Mouse (Mus musculus): Measurements from ENCODE around the gene Inhbb. TPM values are rescaled to one million over a fixed set of nuclear protein-coding genes. Genes with fewer than 3 reads are reported as not detected.

Inhbb gene
- total and polyA plus RNA-seq, 2 experiments from 2014 or later: 4.1 to 6.0 TPM

DNA sequence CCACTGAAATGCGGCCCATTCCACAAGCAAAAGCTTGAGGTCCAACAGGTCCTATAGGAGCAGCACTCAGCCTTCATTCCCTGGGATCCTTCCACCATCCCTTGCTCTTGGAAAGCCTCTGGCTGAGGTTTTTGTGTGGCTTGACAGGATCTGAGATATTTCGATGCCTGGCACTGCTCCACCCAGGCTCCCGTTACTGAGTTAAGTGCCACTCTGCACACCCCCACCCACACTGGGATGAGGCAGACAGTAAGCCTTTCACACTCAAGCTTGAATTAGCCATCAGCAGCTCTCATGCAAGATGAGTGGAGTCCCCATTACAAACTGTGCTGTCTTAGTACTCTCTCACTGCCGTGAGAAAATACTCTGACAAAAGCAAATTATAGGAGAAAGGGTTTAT is 41.4 kb downstream of the Inhbb start:
- no peak overlapping the region for H3K4me3 ChIP-seq (ENCODE audit: low read depth, low read length)
- H3K27me3 ChIP-seq (ENCODE audit: insufficient read depth, low read length): no peaks in the 10 kb centered on the region
- DNase-seq (no peak), ATAC-seq (no peak)
- WGBS: 52% methylated on average over 4 of the region's 4 CpGs
- no peak overlapping the region for H3K4me2 ChIP-seq (ENCODE audit: low read depth)
- no peak overlapping the region for H3K27ac ChIP-seq (ENCODE audit: low read depth, low read length)
- no peak for TF ChIP-seq CTCF (IDR thresholded peaks at IDR 0.05; ENCODE audit: low read depth)
- H3K9ac ChIP-seq: no peak overlapping the region
- no peaks in the 10 kb centered on the region for H3K36me3 ChIP-seq (ENCODE audit: insufficient read depth)
- no peaks in the 10 kb centered on the region for H3K4me1 ChIP-seq (ENCODE audit: insufficient read depth)
- H3K9me3 ChIP-seq (ENCODE audit: low read length): no peaks in the 10 kb centered on the region

GRCm38 (mm10) chr1:119375376-119375775 is 46.7 kb downstream of the Inhbb start:
- no peak for ATAC-seq
- no peak for TF ChIP-seq CTCF (IDR thresholded peaks at IDR 0.05; ENCODE audit: low read depth)
- H3K27me3 ChIP-seq (ENCODE audit: insufficient read depth, low read length): no peaks in the 10 kb centered on the region
- DNase-seq: no peak
- H3K9ac ChIP-seq: no peak overlapping the region
- no peak overlapping the region for H3K4me3 ChIP-seq (ENCODE audit: low read depth, low read length)
- H3K36me3 ChIP-seq (ENCODE audit: insufficient read depth): no peaks in the 10 kb centered on the region
- H3K9me3 ChIP-seq (ENCODE audit: low read length): no peaks in the 10 kb centered on the region
- WGBS: 73% methylated on average over 5 of the region's 5 CpGs
- no peak overlapping the region for H3K4me2 ChIP-seq (ENCODE audit: low read depth)
- H3K27ac ChIP-seq (ENCODE audit: low read depth, low read length): no peak overlapping the region
- no peaks in the 10 kb centered on the region for H3K4me1 ChIP-seq (ENCODE audit: insufficient read depth)

DNA sequence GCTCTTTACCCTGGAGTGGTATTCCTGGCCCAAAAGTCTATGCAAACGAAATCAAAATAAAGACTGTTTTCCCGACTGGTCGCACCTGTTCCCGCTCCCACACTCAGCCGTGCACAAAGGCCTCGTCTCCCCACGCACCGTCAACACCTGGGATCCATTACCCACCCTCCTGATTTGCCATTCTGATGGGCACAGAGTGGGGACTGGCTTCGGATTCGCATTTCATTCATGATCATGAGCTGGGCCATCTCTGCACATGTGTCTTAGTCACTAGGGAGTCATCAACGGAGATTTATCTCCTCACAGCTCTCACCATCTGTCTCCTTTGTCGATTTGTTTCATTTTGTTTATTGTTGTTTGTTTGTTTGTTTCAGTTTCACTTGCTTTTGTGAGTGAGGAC is 54.5 kb downstream of the Inhbb start:
- H3K9me3 ChIP-seq (ENCODE audit: low read length): no peaks in the 10 kb centered on the region
- DNase-seq (no peak), ATAC-seq (no peak)
- H3K27me3 ChIP-seq (ENCODE audit: insufficient read depth, low read length): no peaks in the 10 kb centered on the region
- no peak overlapping the region for H3K4me3 ChIP-seq (ENCODE audit: low read depth, low read length)
- no peak overlapping the region for H3K9ac ChIP-seq
- no peak overlapping the region for H3K27ac ChIP-seq (ENCODE audit: low read depth, low read length)
- H3K36me3 ChIP-seq (ENCODE audit: insufficient read depth): no peaks in the 10 kb centered on the region
- 69% methylated on average over 12 of the region's 12 CpGs for WGBS
- H3K4me1 ChIP-seq (ENCODE audit: insufficient read depth): no peaks in the 10 kb centered on the region
- no peak for TF ChIP-seq CTCF (IDR thresholded peaks at IDR 0.05; ENCODE audit: low read depth)
- no peak overlapping the region for H3K4me2 ChIP-seq (ENCODE audit: low read depth)

DNA sequence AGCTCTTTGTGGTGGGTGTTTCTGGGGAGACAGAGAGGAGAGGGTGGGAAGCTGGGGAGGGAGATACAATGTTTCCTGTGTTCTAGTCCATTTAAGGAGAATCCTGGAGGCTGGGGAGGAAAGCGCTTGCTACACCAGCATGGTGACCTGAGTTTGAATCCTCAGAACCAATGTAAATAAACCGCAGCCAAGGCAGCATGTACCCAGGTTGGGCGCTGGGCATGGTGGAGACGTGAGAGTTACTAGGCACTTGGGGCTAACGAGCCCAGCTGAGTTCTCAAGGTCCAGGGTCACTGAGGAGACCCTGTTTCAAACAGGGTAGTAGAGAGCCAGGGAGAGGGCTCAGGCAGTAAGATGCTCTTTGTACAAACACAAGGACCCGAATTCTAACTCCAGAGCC is 55.7 kb downstream of the Inhbb start:
- no peak overlapping the region for H3K9ac ChIP-seq
- no peak for TF ChIP-seq CTCF (IDR thresholded peaks at IDR 0.05; ENCODE audit: low read depth)

More for the DNA sequence above, 55.7 kb downstream of the Inhbb start:
- DNase-seq (no peak), ATAC-seq (no peak)
- WGBS: 73% methylated on average over 6 of the region's 6 CpGs
- Histone ChIP-seq H3K36me3 (ENCODE audit: insufficient read depth) (no peaks in the 10 kb centered on the region), H3K9me3 (ENCODE audit: low read length) (no peaks in the 10 kb centered on the region), H3K4me3 (ENCODE audit: low read depth, low read length) (no peak overlapping the region), H3K27me3 (ENCODE audit: insufficient read depth, low read length) (no peaks in the 10 kb centered on the region), H3K4me2 (ENCODE audit: low read depth) (no peak overlapping the region), H3K27ac (ENCODE audit: low read depth, low read length) (no peak overlapping the region), H3K4me1 (ENCODE audit: insufficient read depth) (no peaks in the 10 kb centered on the region)

Other genes with a start within 250 kb of the Inhbb start
- gene Ralb, start 82.5 kb upstream of the Inhbb start, total RNA-seq (2014; rRNA removed): 40.6 and 41.4 TPM in 2 replicates
- 55.1 and 57.3 TPM in 2 replicates for gene Ralb, start 82.5 kb upstream of the Inhbb start, polyA plus RNA-seq (2015; fragmentation: Nextera tagmentation; extraction: Ambion mirVana)
- gene Tmem185b, start 103.9 kb upstream of the Inhbb start, total RNA-seq (2014; rRNA removed): 13.7 and 14.6 TPM in 2 replicates
- 9.0 and 12.3 TPM in 2 replicates for gene Tmem185b, start 103.9 kb upstream of the Inhbb start, polyA plus RNA-seq (2015; fragmentation: Nextera tagmentation; extraction: Ambion mirVana)
- 12.2 and 12.9 TPM in 2 replicates for gene Epb41l5, start 226.8 kb upstream of the Inhbb start, total RNA-seq (2014; rRNA removed)
- 5.5 and 9.7 TPM in 2 replicates for gene Epb41l5, start 226.8 kb upstream of the Inhbb start, polyA plus RNA-seq (2015; fragmentation: Nextera tagmentation; extraction: Ambion mirVana)